Mouse (Mus musculus): ENCODE measurements around the gene Srrm3.

The Srrm3 gene

DNA sequence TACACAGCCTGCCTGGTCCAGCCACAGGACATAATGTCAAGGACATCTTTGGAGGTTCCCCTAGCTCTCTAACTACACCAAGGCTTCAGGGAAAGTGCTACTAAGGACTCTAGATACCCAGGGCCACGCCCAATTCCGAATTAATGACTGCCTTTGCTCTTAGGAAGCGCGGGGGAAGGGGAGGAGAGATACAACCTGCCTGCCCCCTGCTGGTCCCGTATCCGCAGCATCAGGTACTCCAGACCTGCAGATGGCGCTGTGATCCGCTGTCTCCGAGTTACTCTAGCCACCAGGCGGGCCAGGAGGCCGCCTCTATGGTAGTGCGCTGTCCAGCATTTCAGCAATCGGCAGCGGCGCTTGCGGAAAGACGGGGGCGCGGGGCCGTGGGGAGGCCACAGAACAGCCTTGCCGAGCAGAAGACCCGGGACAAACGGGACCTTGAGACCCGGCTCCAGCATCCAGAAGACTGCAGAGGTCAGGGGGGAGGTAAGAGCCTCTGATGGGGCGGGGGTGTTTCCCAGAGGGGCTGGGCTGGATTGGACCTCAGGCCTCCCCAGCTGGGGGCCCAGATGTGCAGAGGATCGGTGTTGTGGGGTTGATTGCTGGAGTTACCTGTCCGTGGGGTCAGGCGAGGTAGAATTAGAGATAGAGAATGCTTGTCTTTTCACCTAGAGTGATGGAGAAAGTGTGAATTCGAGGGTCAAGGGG lies at the start of gene Srrm3:
Gene Srrm3, plus strand, starts transcription at position 336 of the 708 bp plus-strand sequence.
- peak; percentile 19 for DNase-seq (ENCODE audit: extremely low read depth, low read depth, low spot score)

DNA sequence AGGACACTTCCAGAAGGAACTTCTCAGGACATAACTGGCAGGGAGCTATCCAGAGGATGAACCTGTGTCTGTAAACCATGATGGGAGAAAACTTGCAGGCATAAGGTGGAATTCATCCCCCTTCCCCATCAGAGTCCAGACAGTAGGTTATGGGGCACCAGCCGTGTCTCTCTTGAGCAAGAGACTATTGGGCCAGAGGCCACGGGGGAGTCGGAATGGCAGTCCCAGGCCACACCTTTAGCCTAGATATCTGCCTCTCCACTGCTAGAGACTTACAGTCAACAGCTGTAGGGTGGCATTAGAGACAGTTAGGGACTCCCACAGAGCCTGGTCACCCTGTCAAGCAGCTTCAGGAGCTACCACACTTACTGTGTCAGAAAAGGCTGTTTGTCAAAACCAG lies 44.8 kb upstream of the Srrm3 start:
- no peak for DNase-seq (ENCODE audit: extremely low read depth, low read depth, low spot score)

DNA sequence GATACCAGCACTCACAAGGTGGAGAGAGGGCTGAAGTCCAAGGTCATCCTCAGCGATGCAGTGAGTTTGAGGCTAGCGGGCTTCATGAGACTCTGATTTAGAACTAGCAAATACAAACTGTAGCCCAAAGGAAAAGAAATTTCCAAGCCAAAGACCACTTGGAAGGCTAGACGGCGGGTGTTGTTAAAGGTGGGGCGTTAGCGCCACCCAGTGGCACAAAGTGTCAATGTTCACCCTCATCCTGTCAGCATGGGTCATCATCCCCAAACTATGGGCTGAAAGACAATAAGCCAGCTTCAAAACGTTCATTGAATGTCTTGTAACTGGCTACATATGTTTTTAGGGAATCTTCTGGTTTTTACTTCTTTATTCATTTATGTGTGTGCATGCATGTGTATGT lies 43.2 kb upstream of the Srrm3 start:
- DNase-seq (ENCODE audit: extremely low read depth, low read depth, low spot score): no peak

DNA sequence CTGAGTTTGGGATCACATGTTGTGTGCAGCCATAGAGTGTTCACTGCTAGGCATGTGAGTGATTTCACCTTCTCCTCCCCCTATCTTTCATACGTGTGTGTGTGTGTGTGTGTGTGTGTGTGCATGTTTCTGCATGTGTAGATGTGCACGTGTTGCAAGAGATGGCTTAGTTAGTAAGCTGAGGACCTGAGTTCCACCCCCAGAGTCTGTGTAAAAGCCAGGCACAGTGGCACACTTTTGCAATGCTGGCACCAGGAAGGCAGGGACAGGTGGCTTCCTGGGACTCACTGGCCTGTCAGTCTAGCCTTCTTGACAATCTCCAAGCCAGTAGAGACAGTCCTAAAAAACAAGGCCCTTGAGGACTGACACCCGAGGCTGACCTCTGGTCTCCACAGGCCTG lies 41.7 kb upstream of the Srrm3 start:
- DNase-seq (ENCODE audit: extremely low read depth, low read depth, low spot score): peak; percentile 83

DNA sequence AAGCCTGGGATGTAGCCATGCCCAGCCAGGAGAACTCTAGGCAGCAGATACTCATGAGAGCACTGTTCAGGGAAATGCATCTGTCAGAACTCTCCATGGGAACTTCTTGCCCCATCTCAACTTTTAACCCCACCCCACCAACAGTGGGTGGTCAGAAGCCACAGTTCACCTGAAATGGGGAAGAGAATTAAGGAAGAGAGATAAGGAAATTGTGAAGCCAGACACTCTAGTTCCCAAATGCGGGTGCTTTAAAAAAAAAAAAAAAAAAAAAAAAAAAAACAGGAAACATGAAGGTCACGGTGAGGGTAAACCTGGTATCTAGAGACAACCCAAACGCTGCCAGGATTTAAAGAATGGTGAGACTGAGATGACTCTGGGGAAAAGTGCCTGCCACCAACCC lies 34.2 kb upstream of the Srrm3 start:
- no peak for DNase-seq (ENCODE audit: extremely low read depth, low read depth, low spot score)

DNA sequence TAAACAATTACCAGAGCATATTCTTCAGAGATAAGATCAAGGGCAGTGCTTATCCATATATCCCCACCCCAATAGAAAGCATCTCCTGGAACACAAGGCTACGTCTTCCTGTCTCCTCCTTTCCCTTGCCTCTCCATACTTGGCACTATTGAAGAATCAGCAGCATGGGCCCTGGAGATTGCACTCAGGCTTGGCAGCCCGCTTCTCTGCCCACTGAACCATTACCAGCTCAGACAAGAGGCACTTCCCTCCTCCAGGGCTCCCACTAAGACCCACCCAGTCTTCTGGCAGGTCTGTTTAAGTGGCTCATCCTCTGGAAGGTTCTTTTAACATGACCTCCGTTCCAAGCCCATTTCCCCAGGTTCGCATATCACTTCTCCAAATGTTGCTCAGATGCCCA lies 30.1 kb upstream of the Srrm3 start:
- no peak for DNase-seq (ENCODE audit: extremely low read depth, low read depth, low spot score)

DNA sequence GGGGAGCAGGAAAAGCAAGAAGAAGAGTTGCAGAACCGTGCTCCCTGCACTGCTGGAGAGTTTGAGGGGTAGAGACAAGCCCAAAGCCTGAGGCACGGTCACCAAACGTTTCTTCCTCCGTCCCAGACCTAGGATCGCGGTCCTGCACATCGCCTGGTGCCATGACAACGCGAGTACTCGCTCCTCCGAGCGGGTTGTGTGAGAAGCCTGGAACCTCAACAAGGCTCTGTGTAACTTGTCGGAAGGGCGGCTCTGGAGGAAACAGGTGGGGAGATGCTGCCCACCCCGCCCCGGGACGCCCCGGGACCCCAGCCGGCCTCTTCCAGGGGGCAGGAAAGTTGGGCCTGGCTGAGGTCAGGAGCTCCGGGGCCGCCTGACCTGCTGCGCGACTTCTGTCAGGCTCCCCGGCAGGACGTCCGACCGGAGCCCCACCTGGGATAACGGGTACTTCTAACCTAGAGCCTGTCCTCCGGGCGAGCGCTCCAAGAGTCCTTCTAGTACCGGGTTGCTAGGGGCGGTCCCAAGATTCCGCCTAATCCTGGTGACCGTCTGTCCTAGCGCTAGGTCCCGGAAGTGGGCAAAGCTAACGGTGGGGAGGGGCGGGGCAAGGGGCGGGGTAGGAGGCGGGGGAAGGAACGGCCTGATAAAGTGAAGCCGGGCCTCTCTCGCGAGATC lies 28.8 kb upstream of the Srrm3 start, which contains the start of gene Styxl1:
Gene Styxl1, minus strand, starts transcription at position 590 of the 675 bp plus-strand sequence.
- no peak for DNase-seq (ENCODE audit: extremely low read depth, low read depth, low spot score)

DNA sequence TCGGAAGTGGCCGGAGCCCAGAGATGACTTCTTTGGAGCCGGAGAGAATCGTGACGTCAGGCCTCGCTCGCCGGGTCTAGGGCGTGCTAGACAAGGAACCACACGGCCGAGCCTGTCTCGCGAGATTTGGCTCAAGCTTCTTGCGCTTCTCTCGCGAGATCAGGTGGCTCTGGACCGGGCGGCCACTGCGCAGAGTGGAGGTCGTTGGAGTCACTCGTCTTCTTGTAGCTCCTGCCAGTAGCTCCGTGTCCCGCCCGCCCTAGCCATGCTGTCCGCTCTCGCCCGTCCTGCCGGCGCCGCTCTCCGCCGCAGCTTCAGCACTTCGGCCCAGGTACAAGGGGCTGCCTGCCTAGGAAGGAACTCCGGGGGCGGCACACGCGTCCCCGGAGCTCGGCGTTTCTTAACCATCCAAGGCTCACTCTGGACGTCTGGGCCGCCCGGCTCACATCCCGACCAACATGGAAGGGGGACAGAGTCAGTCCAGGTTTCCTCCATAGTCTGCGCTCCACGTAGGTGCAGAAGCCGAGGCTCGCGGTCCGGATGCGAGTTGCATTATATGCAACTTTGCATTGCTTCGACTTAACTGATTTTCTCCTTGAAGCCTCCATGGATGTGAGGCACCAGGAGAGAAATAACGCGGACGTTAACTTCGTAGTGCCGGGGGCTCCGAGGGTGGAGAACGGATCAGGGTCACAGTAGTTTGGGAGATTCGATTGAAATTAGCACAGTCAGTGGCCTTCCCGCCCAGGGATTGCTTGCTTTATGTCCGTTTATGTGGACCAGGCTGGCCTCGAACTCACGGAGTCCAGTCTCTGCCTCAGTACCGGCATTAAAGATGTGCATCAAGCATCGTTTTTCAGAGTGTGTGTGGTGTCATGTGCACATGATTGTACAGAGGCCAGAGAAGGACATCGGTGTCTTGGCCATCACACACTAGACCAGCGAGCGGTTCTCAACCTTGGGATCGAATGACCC lies 27.9 kb upstream of the Srrm3 start, which contains the start of gene Mdh2:
Gene Mdh2, plus strand, starts transcription at position 10 of the 975 bp plus-strand sequence.
- DNase-seq (ENCODE audit: extremely low read depth, low read depth, low spot score): peak; percentile 93

DNA sequence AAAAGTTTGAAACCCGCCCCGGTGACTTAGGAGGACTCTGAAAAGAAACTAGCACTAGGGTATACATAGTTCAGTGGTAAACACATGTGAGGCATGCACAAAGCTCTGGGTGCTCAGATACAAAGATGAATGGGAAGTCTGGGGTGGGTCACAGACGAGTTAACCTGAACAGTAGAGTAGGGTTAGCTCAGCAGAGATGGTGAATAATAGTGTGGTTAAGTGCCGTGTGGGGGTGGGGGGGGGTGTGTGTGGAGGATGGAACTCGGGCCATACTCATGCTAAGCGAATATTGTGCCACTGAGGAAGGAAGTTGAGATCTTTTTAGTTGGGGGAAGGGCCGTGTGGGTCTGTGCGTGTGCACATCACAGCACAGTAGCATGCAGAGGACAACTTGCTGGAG lies 26.4 kb upstream of the Srrm3 start:
- DNase-seq (ENCODE audit: extremely low read depth, low read depth, low spot score): no peak

DNA sequence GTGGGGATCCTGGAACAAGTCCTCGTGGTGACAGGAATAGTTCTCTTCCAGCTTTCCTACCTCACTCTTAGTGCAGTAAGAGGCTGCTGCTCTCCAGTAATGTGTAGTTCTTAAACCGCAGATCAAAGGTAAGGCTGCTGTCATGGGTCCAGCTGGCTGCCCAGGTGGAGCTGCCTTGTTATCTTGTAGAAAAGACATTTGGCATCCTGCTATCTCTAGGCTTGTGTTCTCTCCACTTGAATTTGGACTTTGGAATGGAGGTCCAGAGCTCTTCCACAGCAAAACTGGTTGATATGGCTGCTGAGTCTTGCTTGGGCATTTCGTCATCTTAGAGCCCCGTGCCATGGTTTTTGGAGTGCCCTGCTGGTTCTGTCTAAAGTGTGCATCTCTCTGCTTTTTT lies 23.8 kb upstream of the Srrm3 start:
- DNase-seq (ENCODE audit: extremely low read depth, low read depth, low spot score): no peak

DNA sequence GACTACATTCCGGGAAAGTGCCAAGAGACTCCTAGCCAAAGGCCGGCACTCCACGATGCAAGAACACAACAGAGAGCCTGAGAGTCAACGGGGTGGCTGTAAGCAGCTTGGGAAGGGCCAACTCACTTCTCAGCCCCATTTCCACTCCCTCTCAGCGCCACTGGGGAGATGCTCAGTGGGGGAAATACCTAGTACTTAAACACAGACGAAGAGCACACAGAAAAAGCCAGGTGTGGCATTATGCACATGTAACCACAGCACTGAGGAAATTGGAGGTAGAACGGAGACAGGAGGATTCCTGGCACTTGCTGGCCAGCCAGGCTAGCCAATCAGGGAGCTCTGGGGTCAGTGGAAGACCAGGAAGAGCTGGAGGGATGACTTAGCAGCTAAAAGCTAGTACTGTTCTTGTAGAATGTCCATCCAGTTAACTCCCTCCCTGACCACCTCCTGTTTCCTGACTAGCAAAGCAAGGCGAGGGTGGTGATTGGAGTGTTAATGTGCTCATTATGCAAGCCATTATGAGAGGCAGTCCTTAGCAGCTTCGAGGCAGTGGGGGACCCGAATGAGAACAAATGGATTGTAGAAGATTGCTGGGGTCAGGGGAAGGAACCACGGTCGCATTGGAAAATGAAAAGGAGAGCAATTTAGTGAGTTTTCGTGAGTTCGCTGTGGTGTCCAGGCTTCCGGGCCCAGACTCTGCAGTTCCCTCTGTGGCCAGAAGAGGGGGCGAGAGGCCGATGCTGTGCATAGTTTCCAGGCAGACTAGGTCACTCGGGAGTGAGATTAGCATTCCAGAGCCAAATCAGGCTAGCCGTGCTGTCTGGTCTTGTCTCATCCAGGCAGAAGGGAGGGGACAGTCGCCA lies 12.5 kb upstream of the Srrm3 start:
- DNase-seq (ENCODE audit: extremely low read depth, low read depth, low spot score): peak; percentile 25

DNA sequence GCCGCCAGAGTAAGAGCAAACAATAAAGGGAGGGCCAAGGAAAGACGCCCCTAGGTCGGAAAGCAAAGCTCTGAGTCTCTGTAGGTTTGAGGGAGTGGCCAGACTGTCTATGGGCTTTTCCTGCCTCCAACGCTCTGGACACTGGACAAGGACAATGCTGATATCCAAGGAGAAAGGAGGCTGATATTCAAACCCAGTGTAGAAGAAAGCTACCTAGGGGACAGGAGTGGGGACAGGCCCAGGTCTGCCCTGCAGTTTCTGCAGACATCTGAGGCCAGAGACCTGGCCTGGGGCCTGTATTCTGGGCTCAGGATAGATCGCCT lies 11.9 kb upstream of the Srrm3 start:
- DNase-seq (ENCODE audit: extremely low read depth, low read depth, low spot score): no peak

DNA sequence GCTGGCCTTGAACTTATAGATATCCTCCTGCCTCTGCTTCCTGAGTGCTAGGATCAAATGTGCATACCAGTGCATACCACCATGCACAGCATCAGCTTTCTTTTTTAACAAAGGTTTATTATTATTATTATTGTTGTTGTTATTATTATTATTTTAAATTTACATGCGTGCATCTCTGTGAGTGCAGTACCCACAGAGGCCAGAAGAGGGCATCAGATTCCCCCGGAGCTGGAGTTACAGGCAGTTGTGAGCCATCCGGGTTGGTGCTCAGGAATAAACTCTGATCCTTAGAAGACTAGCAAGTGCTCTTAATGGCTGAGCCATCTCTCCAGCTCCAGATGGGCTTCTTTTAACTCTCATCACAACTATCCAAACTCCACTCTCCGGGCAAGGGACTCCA lies 6.9 kb upstream of the Srrm3 start:
- DNase-seq (ENCODE audit: extremely low read depth, low read depth, low spot score): no peak

DNA sequence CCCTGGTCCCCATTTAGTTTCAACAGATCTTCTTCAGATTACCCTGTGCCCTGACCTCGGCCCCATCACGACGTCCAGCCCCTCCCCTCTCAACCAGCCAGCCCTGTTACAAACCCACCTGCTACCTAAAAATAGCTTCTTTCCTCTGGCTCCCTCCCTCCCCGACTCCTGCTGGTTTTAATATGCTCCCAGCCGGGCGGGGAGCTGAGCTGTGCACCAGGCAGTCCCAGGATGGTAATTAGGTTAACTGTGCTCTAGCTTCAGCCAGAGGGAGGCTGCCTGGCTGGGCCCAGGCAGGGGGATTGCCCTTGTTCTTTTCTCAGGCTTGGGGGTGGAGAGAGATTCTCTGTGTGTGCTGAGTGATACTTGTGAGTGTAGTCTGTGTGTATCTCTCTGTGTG lies 5.8 kb upstream of the Srrm3 start:
- no peak for DNase-seq (ENCODE audit: extremely low read depth, low read depth, low spot score)

DNA sequence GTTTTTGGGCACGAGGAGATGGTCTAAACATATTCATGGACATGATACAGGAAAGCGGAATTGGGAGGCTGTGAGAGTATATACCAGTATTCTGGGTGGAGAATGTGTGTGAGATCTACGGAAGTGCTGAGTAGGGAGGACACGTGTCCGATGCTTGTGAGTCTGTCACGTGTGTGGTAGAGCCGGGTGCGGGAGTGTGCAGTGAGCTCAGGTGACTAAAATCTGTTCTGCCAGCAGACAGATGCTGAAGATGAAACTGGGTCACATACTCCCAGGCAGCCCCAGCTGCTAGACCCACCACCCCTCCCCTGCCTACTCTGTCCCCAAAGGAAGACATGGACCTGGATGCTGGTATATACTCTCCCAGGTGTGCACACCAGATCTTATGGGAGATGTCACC lies 4.0 kb upstream of the Srrm3 start:
- no peak for DNase-seq (ENCODE audit: extremely low read depth, low read depth, low spot score)

DNA sequence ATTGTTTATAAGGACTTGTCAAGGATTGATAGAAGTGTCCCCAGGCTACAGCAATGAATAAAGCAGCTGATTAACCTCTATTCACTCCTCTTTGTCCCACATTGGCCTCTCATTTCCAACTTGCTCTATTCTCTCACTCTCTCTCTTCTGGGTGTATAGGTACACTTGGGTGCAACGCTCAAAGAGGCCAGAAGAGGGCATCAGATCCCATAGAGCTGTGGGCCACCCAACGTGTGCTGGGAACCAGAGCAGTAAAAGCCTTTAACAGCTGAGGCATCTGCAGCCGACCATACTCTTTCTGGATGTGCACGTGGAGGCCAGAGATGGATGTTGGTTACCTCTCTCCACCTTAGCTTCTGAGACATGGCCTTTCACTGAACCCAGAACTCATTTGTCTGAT lies 3.6 kb upstream of the Srrm3 start:
- no peak for DNase-seq (ENCODE audit: extremely low read depth, low read depth, low spot score)

DNA sequence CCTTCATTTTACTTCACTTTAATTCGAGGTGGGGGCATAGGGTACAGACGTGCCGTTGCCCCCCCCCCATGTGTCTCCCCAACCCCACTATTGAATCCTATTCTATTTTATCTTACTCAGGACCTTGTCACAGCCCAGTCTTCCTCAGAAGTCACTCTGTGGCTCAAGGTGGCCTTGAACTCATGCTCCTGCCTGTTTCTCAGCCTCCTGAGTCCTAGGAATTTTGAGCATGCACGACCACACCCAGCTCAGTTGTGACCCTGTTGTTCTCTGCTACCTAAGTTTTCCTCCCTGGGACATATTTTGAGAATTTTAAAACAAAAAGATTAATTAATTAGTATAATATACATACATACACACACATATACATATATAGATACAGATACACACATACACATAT lies 3.0 kb upstream of the Srrm3 start:
- DNase-seq (ENCODE audit: extremely low read depth, low read depth, low spot score): no peak

DNA sequence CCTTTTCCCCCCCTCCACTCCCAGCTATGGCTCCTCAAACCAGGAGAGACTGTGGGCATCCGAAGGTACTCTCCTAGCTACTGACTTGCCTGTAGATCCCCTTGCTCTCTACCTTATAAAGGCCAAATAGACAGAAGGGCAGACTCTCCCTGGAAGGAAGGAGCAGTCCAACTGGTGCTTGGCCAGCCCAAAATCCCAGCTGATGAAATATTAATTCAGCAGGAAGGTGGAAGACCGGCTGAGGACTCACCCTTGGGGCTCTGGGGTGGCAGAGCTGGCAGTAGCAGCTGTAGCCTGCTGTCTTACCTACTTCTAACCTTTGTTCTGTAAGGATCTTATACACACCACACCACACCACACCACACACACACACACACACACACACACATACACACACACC lies 2.0 kb upstream of the Srrm3 start:
- DNase-seq (ENCODE audit: extremely low read depth, low read depth, low spot score): no peak

DNA sequence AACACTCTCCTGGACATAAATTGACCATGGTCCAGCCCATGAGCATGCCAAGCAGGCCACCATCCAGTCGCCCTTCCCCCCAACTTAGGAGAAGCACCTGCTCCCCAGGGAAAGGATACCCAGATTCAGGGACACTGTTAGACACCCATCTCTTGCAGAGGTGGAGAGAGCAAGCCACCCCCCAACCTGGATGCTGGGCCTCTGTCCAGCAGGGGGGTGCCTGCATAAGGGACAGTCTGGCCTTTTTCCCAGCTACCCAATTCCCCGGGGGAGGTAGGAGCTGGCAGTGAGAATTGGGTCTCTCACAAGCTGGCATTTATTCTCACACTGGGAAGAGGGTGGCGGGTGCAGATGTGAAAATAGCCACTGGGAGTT lies 560 bp downstream of the Srrm3 start:
- no peak for DNase-seq (ENCODE audit: extremely low read depth, low read depth, low spot score)

DNA sequence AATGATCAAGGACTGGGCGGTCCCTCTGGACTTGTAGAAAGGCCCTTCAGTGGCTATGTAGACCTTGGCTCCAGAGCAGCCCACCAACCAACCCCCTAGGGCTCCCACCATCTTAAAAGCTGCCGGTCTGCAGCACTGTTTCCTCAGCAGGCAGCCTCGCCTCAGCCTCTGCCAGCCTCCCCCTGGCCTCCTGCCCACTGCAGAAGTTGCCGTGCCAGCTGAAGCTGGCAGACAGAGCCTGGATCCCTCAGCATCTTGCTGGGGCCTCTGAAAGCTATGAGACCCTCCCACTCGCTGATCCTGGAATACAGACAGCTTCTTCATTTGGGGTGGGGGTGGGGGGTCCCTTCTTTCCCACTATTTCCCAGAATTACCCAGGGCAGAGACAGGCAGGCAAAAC lies 6.3 kb downstream of the Srrm3 start:
- DNase-seq (ENCODE audit: extremely low read depth, low read depth, low spot score): no peak

DNA sequence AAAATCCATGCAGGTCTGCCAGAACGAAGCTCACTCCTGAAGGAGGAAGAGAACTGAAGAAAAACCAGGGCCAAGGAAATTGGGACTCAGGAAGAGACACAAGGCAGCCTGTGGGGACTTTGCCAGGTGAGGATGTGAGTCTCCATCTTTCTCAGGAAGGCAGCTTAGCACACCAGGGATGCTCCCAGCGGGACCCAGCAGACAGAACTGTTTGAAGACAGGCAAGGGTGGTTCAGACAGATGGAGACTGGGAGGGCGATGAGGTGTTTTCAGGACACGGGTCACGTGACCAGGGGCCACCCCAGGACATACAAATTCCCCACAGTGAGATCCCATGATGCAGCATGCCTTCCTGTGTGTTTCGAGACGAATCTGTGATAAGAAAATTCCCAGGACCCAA lies 11.8 kb downstream of the Srrm3 start:
- no peak for DNase-seq (ENCODE audit: extremely low read depth, low read depth, low spot score)
